Mouse (Mus musculus) embryonic facial prominence, embryonic 10.5 days (tissue): ENCODE results near the gene Ccdc13. TPM values are rescaled to one million over a fixed set of nuclear protein-coding genes. Genes with fewer than 3 reads are reported as not detected.

Experiments used
- DNase-seq: peaks from one replicate; pipeline ENCODE4 v3.0.0-alpha.2; 2017; ENCODE audit warnings: low spot score
- H3K27ac ChIP-seq: fragments of 300-500 bp; sonication (generic); replicated peaks from 2 replicates; pipeline ENCODE4 v1.5.1; 2016; ENCODE audit warnings: mild to moderate bottlenecking
- H3K27me3 ChIP-seq: fragments of 300-500 bp; sonication (generic); replicated peaks from 2 replicates; pipeline ENCODE4 v1.6.1; 2016; ENCODE audit warnings: low read depth, mild to moderate bottlenecking; ENCODE audit not compliant: poor library complexity, severe bottlenecking
- H3K36me3 ChIP-seq: fragments of 300-500 bp; sonication (generic); replicated peaks from 2 replicates; pipeline ENCODE4 v1.6.1; 2016; ENCODE audit warnings: mild to moderate bottlenecking, moderate library complexity
- H3K4me1 ChIP-seq: fragments of 300-500 bp; sonication (generic); 2 replicates; pipeline ENCODE4 v1.6.1; 2016
- H3K4me3 ChIP-seq: fragments of 300-500 bp; sonication (generic); 2 replicates; pipeline ENCODE4 v1.5.1; 2016; ENCODE audit warnings: mild to moderate bottlenecking, moderate library complexity
- H3K9me3 ChIP-seq: fragments of 300-500 bp; sonication (generic); 2 replicates; pipeline ENCODE4 v1.6.1; 2016; ENCODE audit warnings: mild to moderate bottlenecking
- WGBS: fragments of 180-500 bp; shearing (Covaris S2); methylation state at CpG from one replicate; pipeline ENCODE4 v1.1.7; 2016; 5-methylcytosine and 5-hydroxymethylcytosine counted together
- polyA plus RNA-seq: library from polyadenylated mRNA; unstranded; fragments of >200 nt; fragmentation: Nextera tagmentation; extraction: Ambion mirVana; gene quantifications from 2 replicates; pipeline ENCODE4 v1.2.1, GENCODE M21; 2016

The Ccdc13 gene
- polyA plus RNA-seq, 1 experiment from 2014 or later: 0.83 TPM

GRCm38 (mm10) chr9:121838008-121838407, 1.3 kb downstream of the Ccdc13 start:
- 88% methylated on average over 6 of the region's 6 CpGs for WGBS
- H3K4me3 ChIP-seq: no peak overlapping the region

GRCm38 (mm10) chr9:121833825-121834224, 5.4 kb downstream of the Ccdc13 start:
- 83% methylated on average over 11 of the region's 11 CpGs for WGBS
- H3K27me3 ChIP-seq: peaks cover 9% of the 10 kb centered on the region

More at GRCm38 (mm10) chr9:121838008-121838407, 1.3 kb downstream of the Ccdc13 start:
- H3K27ac ChIP-seq: no peak overlapping the region
- peaks cover 12% of the 10 kb centered on the region for H3K4me1 ChIP-seq
- peaks cover 9% of the 10 kb centered on the region; the same call in 1 of the 2 replicates for H3K9me3 ChIP-seq
- DNase-seq: no peak
- peaks cover 25% of the 10 kb centered on the region for H3K27me3 ChIP-seq
- no peaks in the 10 kb centered on the region for H3K36me3 ChIP-seq

GRCm38 (mm10) chr9:121830956-121831293, 8.3 kb downstream of the Ccdc13 start:
- Histone ChIP-seq H3K9me3 (peaks cover 5% of the 10 kb centered on the region; the same call in 1 of the 2 replicates), H3K27me3 (no peaks in the 10 kb centered on the region), H3K4me1 (peaks cover 4% of the 10 kb centered on the region; the same call in 1 of the 2 replicates), H3K27ac (no peak overlapping the region), H3K4me3 (no peak overlapping the region), H3K36me3 (no peaks in the 10 kb centered on the region)
- peak; percentile 77 for DNase-seq
- WGBS: 26% methylated on average over 6 of the region's 6 CpGs

More at GRCm38 (mm10) chr9:121833825-121834224, 5.4 kb downstream of the Ccdc13 start:
- Histone ChIP-seq H3K4me1 (peaks cover 3% of the 10 kb centered on the region), H3K27ac (no peak overlapping the region), H3K36me3 (no peaks in the 10 kb centered on the region), H3K4me3 (no peak overlapping the region), H3K9me3 (peaks cover 7% of the 10 kb centered on the region; the same call in 1 of the 2 replicates)
- no peak for DNase-seq

- no peaks in the 10 kb centered on the region for H3K36me3 ChIP-seq
- DNase-seq: peak; percentile 61
- H3K27ac ChIP-seq: no peak overlapping the region
- no peak overlapping the region for H3K4me3 ChIP-seq
- peaks cover 4% of the 10 kb centered on the region; the same call in 1 of the 2 replicates for H3K4me1 ChIP-seq
- no peaks in the 10 kb centered on the region for H3K27me3 ChIP-seq
- WGBS: 76% methylated on average over 6 of the region's 6 CpGs
- H3K9me3 ChIP-seq: no peaks in the 10 kb centered on the region; the same call in 1 of the 2 replicates
These were observed 8.9 kb downstream of the Ccdc13 start for GRCm38 (mm10) chr9:121830243-121830955.

GRCm38 (mm10) chr9:121829270-121829992, 9.8 kb downstream of the Ccdc13 start:
- Histone ChIP-seq H3K36me3 (no peaks in the 10 kb centered on the region), H3K4me3 (no peak overlapping the region), H3K27ac (no peak overlapping the region), H3K4me1 (peaks cover 4% of the 10 kb centered on the region; the same call in 1 of the 2 replicates), H3K9me3 (no peaks in the 10 kb centered on the region), H3K27me3 (no peaks in the 10 kb centered on the region)
- 72% methylated on average over 7 of the region's 7 CpGs for WGBS
- no peak for DNase-seq

GRCm38 (mm10) chr9:121828314-121828713, 10.9 kb downstream of the Ccdc13 start:
- H3K36me3 ChIP-seq: no peaks in the 10 kb centered on the region
- no peak overlapping the region for H3K4me3 ChIP-seq
- 80% methylated on average over 6 of the region's 6 CpGs for WGBS
- no peak for DNase-seq
- peaks cover 4% of the 10 kb centered on the region; the same call in 1 of the 2 replicates for H3K4me1 ChIP-seq
- H3K27me3 ChIP-seq: no peaks in the 10 kb centered on the region
- H3K9me3 ChIP-seq: no peaks in the 10 kb centered on the region
- no peak overlapping the region for H3K27ac ChIP-seq

- no peaks in the 10 kb centered on the region for H3K36me3 ChIP-seq
- 93% methylated on average over 3 of the region's 3 CpGs for WGBS
- peaks cover 7% of the 10 kb centered on the region; the same call in 1 of the 2 replicates for H3K4me1 ChIP-seq
- H3K9me3 ChIP-seq: no peaks in the 10 kb centered on the region
- no peak for DNase-seq
- H3K4me3 ChIP-seq: no peak overlapping the region
- no peak overlapping the region for H3K27ac ChIP-seq
- no peaks in the 10 kb centered on the region for H3K27me3 ChIP-seq
These were observed 12.9 kb downstream of the Ccdc13 start for GRCm38 (mm10) chr9:121826356-121826755.

- Histone ChIP-seq H3K27ac (no peak overlapping the region), H3K9me3 (no peaks in the 10 kb centered on the region), H3K4me1 (peaks cover 11% of the 10 kb centered on the region), H3K36me3 (no peaks in the 10 kb centered on the region), H3K27me3 (no peaks in the 10 kb centered on the region), H3K4me3 (no peak overlapping the region)
- 91% methylated on average over 7 of the region's 7 CpGs for WGBS
- no peak for DNase-seq
These were observed 15.3 kb downstream of the Ccdc13 start for GRCm38 (mm10) chr9:121823991-121824390.

- DNase-seq: no peak
- peaks cover 11% of the 10 kb centered on the region for H3K4me1 ChIP-seq
- WGBS: 86% methylated on average over 1 of the region's 1 CpGs
- H3K36me3 ChIP-seq: no peaks in the 10 kb centered on the region
- H3K9me3 ChIP-seq: no peaks in the 10 kb centered on the region
- H3K27ac ChIP-seq: no peak overlapping the region
- H3K27me3 ChIP-seq: no peaks in the 10 kb centered on the region
- H3K4me3 ChIP-seq: no peak overlapping the region
These were observed 16.2 kb downstream of the Ccdc13 start for GRCm38 (mm10) chr9:121823051-121823450.

GRCm38 (mm10) chr9:121822585-121822991, 16.7 kb downstream of the Ccdc13 start:
- H3K4me1 ChIP-seq: peaks cover 11% of the 10 kb centered on the region
- H3K27me3 ChIP-seq: no peaks in the 10 kb centered on the region
- H3K36me3 ChIP-seq: no peaks in the 10 kb centered on the region
- H3K9me3 ChIP-seq: no peaks in the 10 kb centered on the region
- WGBS: 88% methylated on average over 6 of the region's 6 CpGs
- no peak for DNase-seq
- H3K4me3 ChIP-seq: no peak overlapping the region
- H3K27ac ChIP-seq: no peak overlapping the region

GRCm38 (mm10) chr9:121820765-121821164, 18.5 kb downstream of the Ccdc13 start:
- 69% methylated on average over 5 of the region's 5 CpGs for WGBS
- no peaks in the 10 kb centered on the region for H3K36me3 ChIP-seq
- H3K27me3 ChIP-seq: no peaks in the 10 kb centered on the region
- peaks cover 7% of the 10 kb centered on the region; the same call in 1 of the 2 replicates for H3K4me1 ChIP-seq
- no peaks in the 10 kb centered on the region for H3K9me3 ChIP-seq
- no peak overlapping the region for H3K27ac ChIP-seq
- H3K4me3 ChIP-seq: no peak overlapping the region
- no peak for DNase-seq

GRCm38 (mm10) chr9:121819771-121820471, 19.3 kb downstream of the Ccdc13 start:
- Histone ChIP-seq H3K27ac (no peak overlapping the region), H3K36me3 (no peaks in the 10 kb centered on the region), H3K27me3 (no peaks in the 10 kb centered on the region), H3K4me3 (no peak overlapping the region), H3K9me3 (no peaks in the 10 kb centered on the region), H3K4me1 (peaks cover 7% of the 10 kb centered on the region; the same call in 1 of the 2 replicates)
- no peak for DNase-seq
- 53% methylated on average over 7 of the region's 7 CpGs for WGBS
